In genomic region chrX:10268308-10268707, GRCm38 (mm10) we compare ENCODE assay signal across 19 mouse cellular contexts. TPM values are rescaled to one million over a fixed set of nuclear protein-coding genes. Genes with fewer than 3 reads are reported as not detected.
"Had no signal": no experiment of that assay in that cellular context is flagged by ENCODE, and none has a peak within 500 bp of the region (broad histone marks: within the 10 kb centered on the region; RNA-seq: fewer than 3 reads in every experiment).

No protein-coding gene starts in this region.

- H3K4me2 ChIP-seq: lung, embryonic 14.5 days; midbrain, embryonic 12.5 days; neural tube, embryonic 13.5 days; neural tube, embryonic 15.5 days had no signal

- H3K9me3 ChIP-seq: midbrain, embryonic 10.5 days; midbrain, embryonic 12.5 days; neural tube, embryonic 13.5 days; neural tube, embryonic 15.5 days had no signal

- H3K36me3 ChIP-seq: midbrain, embryonic 10.5 days; midbrain, embryonic 12.5 days; neural tube, embryonic 13.5 days; neural tube, embryonic 15.5 days had no signal

- H3K27ac ChIP-seq: midbrain, embryonic 10.5 days; midbrain, embryonic 12.5 days; neural tube, embryonic 13.5 days; neural tube, embryonic 15.5 days had no signal

- H3K4me1 ChIP-seq: midbrain, embryonic 10.5 days; midbrain, embryonic 12.5 days; neural tube, embryonic 13.5 days; neural tube, embryonic 15.5 days had no signal

- H3K27me3 ChIP-seq: midbrain, embryonic 12.5 days; neural tube, embryonic 13.5 days; neural tube, embryonic 15.5 days had no signal

- DNase-seq: lung, embryonic 14.5 days; lung, postnatal 10 days; lung, postnatal 4 days; right cerebral cortex, adult 18-20 months; right cerebral cortex, postnatal 25 days; right cerebral cortex, postnatal 4 days; spleen, adult 18-20 months; thymus, adult 18-20 months; thymus, postnatal 14 days; thymus, postnatal 36 days had no signal

- H3K9ac ChIP-seq: lung, embryonic 14.5 days; midbrain, embryonic 12.5 days; neural tube, embryonic 13.5 days; neural tube, embryonic 15.5 days had no signal

- ATAC-seq: midbrain, embryonic 16.5 days had no signal

- H3K4me3 ChIP-seq: midbrain, embryonic 10.5 days; midbrain, embryonic 12.5 days; myocyte; neural tube, embryonic 13.5 days; neural tube, embryonic 15.5 days had no signal

RNA-seq across cellular contexts. Expression of gene Otc, which starts 16.2 kb away (rescaled TPM):
- polyA plus RNA-seq: lung, embryonic 14.5 days; midbrain, embryonic 10.5 days; midbrain, embryonic 12.5 days; midbrain, embryonic 14.5 days; midbrain, embryonic 16.5 days; myocyte; neural tube, embryonic 11.5 days; neural tube, embryonic 13.5 days; neural tube, embryonic 15.5 days; thymus, postnatal 0 days had no signal
